8 mouse cellular contexts compared by ENCODE assay signal in genomic region chr7:25076296-25076662, GRCm38 (mm10). TPM values are rescaled to one million over a fixed set of nuclear protein-coding genes. Genes with fewer than 3 reads are reported as not detected.
DNase-seq lines count a peak whose midpoint lies in the region; ATAC-seq lines count a peak whose summit lies in the region.

No protein-coding gene starts in this region.

- H3K4me2 ChIP-seq in kidney, embryonic 15.5 days = peak overlapping the region; percentile 66
- peak overlapping the region; percentile 61 for H3K4me2 ChIP-seq in hindbrain, embryonic 13.5 days
- H3K4me2 ChIP-seq in midbrain, embryonic 15.5 days = peak overlapping the region; percentile 65

- no peak for DNase-seq in kidney, adult 18-20 months
- peak; percentile 40 for DNase-seq in c-Kit-positive CD71-positive TER-119-positive erythroid progenitor cells, embryonic 14.5 days (ENCODE audit: low spot score)
- no peak for DNase-seq in adrenal gland, postnatal 14 days
- no peak for DNase-seq in gastrocnemius, adult 8-10 months (ENCODE audit: low spot score in 2 of 2)
- no peak for DNase-seq in retina, postnatal 1 day

- 20% methylated on average over 7 of the region's 7 CpGs for WGBS in kidney, embryonic 15.5 days
- 23% methylated on average over 7 of the region's 7 CpGs for WGBS in hindbrain, embryonic 13.5 days
- WGBS in midbrain, embryonic 15.5 days = 14% methylated on average over 7 of the region's 7 CpGs

- H3K27ac ChIP-seq in kidney, embryonic 15.5 days = peak overlapping the region; percentile 98
- peak overlapping the region; percentile 93 for H3K27ac ChIP-seq in hindbrain, embryonic 13.5 days
- peak overlapping the region; percentile 91 for H3K27ac ChIP-seq in midbrain, embryonic 15.5 days

- H3K4me3 ChIP-seq in kidney, embryonic 15.5 days (replicated peaks) = peak overlapping the region; percentile 93
- peak overlapping the region; percentile 40 for H3K4me3 ChIP-seq in hindbrain, embryonic 13.5 days
- H3K4me3 ChIP-seq in midbrain, embryonic 15.5 days = peak overlapping the region; percentile 87

- ATAC-seq in kidney, embryonic 15.5 days (replicated peaks; ENCODE audit: low FRiP score) = no peak
- ATAC-seq in hindbrain, embryonic 13.5 days (ENCODE audit: low FRiP score) = no peak
- no peak for ATAC-seq in midbrain, embryonic 15.5 days (replicated peaks)

- H3K9ac ChIP-seq in kidney, embryonic 15.5 days = peak overlapping the region; percentile 57
- H3K9ac ChIP-seq in hindbrain, embryonic 13.5 days = peak overlapping the region; percentile 67
- peak overlapping the region; percentile 51 for H3K9ac ChIP-seq in midbrain, embryonic 15.5 days

- H3K27me3 ChIP-seq in kidney, embryonic 15.5 days = no peaks in the 10 kb centered on the region
- no peaks in the 10 kb centered on the region for H3K27me3 ChIP-seq in hindbrain, embryonic 13.5 days
- H3K27me3 ChIP-seq in midbrain, embryonic 15.5 days (replicated peaks) = no peaks in the 10 kb centered on the region

- H3K36me3 ChIP-seq in kidney, embryonic 15.5 days = peaks cover 20% of the 10 kb centered on the region
- H3K36me3 ChIP-seq in hindbrain, embryonic 13.5 days = peaks cover 19% of the 10 kb centered on the region
- peaks cover 17% of the 10 kb centered on the region for H3K36me3 ChIP-seq in midbrain, embryonic 15.5 days (replicated peaks)

- H3K4me1 ChIP-seq in kidney, embryonic 15.5 days = peaks cover 56% of the 10 kb centered on the region
- H3K4me1 ChIP-seq in hindbrain, embryonic 13.5 days (replicated peaks) = peaks cover 50% of the 10 kb centered on the region
- peaks cover 44% of the 10 kb centered on the region for H3K4me1 ChIP-seq in midbrain, embryonic 15.5 days

- H3K9me3 ChIP-seq in kidney, embryonic 15.5 days (replicated peaks) = no peaks in the 10 kb centered on the region
- no peaks in the 10 kb centered on the region for H3K9me3 ChIP-seq in hindbrain, embryonic 13.5 days
- no peaks in the 10 kb centered on the region for H3K9me3 ChIP-seq in midbrain, embryonic 15.5 days

RNA-seq across cellular contexts. Expression of gene Zfp574, which starts 3.9 kb away (rescaled TPM):
- polyA plus RNA-seq in kidney, embryonic 15.5 days (2015; fragmentation: Nextera tagmentation; extraction: Ambion mirVana) = 33.9 and 37.1 TPM in 2 replicates
- polyA plus RNA-seq in hindbrain, embryonic 13.5 days (2015; fragmentation: Nextera tagmentation; extraction: Ambion mirVana) = 33.8 and 34.0 TPM in 2 replicates
- polyA plus RNA-seq in midbrain, embryonic 15.5 days (2015; fragmentation: Nextera tagmentation; extraction: Ambion mirVana) = 39.1 and 41.3 TPM in 2 replicates
- 18.8 and 19.2 TPM in 2 replicates for total RNA-seq in adrenal gland, postnatal 14 days (2021)
- total RNA-seq in gastrocnemius, adult 8-10 months (2022) = 1 to 10 TPM; 6.5 to 9.3 (median 9.0) TPM

RNA-seq across cellular contexts. Expression of gene Grik5, which starts 4.1 kb away (rescaled TPM):
- polyA plus RNA-seq in kidney, embryonic 15.5 days (2015; fragmentation: Nextera tagmentation; extraction: Ambion mirVana) = 5.1 and 7.0 TPM in 2 replicates
- 16.1 and 18.0 TPM in 2 replicates for polyA plus RNA-seq in hindbrain, embryonic 13.5 days (2015; fragmentation: Nextera tagmentation; extraction: Ambion mirVana)
- 19.5 and 22.1 TPM in 2 replicates for polyA plus RNA-seq in midbrain, embryonic 15.5 days (2015; fragmentation: Nextera tagmentation; extraction: Ambion mirVana)
- 18.6 and 21.3 TPM in 2 replicates for total RNA-seq in adrenal gland, postnatal 14 days (2021)
- total RNA-seq in gastrocnemius, adult 8-10 months (2022) = 1 to 10 TPM; 1.3 to 3.2 (median 2.2) TPM

Comparison
In these comparisons a context has a peak if more than half of its experiments do, and no peak if none do; other contexts are left out.
1. H3K4me3 ChIP-seq: peak in every context shown above with its lines; median percentile 93 in kidney, embryonic 15.5 days; 87 in midbrain, embryonic 15.5 days; 40 in hindbrain, embryonic 13.5 days.